Mouse (Mus musculus): ENCODE results near the gene Klhl21. TPM values are rescaled to one million over a fixed set of nuclear protein-coding genes. Genes with fewer than 3 reads are reported as not detected.

The Klhl21 gene
- total and polyA plus RNA-seq, 3 experiments = 50.4 to 93.5 (median 69.9) TPM

DNA sequence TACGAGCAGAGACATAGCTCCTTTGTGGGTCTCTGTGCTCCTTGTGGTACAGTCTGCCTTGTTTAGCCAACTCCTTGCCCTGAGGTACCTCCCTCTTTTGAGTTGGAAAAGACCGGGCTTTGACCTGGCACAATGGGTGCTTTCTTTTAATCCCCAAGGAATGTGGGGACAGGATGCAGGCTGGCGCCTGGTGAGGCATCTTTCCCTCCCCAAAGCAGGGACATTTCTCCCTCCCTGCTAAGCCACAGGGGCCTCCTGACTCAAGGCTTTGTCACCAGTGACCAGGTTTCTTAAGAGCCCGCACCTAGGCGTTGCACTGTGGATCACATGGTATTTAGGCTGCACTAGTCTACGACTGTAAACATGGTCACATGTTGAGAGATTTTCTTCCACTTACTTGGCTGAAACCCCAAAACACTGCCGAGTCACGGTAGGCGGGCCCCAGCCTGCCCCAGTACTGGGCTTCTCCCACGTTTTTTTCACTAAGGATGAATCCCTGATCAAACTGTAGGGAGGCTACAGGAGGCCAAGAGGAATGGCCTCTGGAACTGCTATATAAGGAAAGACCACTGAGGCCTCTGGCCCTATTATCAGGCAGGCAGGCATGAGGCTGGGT, 1.6 kb downstream of the Klhl21 start:
- no peaks in the 10 kb centered on the region for H3K27me3 ChIP-seq (ENCODE audit: control insufficient read depth, insufficient read depth, low read length)
- DNase-seq = peak; percentile 62 to 71
- peaks cover 17% of the 10 kb centered on the region for H3K4me1 ChIP-seq (ENCODE audit: control insufficient read depth, insufficient read depth, low read length)
- 2% methylated on average over 10 of the region's 10 CpGs for WGBS
- peaks cover 4% of the 10 kb centered on the region for H3K36me3 ChIP-seq (ENCODE audit: control insufficient read depth, insufficient read depth, low read length)
- H3K79me2 ChIP-seq (replicated peaks; ENCODE audit: control insufficient read depth, insufficient read depth, low read length) = peaks cover 3% of the 10 kb centered on the region; the same call in 1 of the 2 replicates
- TF ChIP-seq POLR2A (IDR thresholded peaks at IDR 0.05; ENCODE audit: insufficient read depth, low read depth, low read length) (peak; percentile 32; the same call in 1 of the 2 replicates), CTCF (IDR thresholded peaks at IDR 0.05) (no peak), EP300 (IDR thresholded peaks at IDR 0.05; ENCODE audit: insufficient read depth, low read depth, low read length) (no peak; the same call in 1 of the 2 replicates)
- peak overlapping the region; percentile 88 for H3K4me3 ChIP-seq
- intact Hi-C loops (cut with DNase I) = loop anchor here (1.0 kb wide), 1 partner anchor 16 kb away; no protein-coding TSS in a partner anchor
- H3K27ac ChIP-seq = peak overlapping the region; percentile 98
- peak overlapping the region; percentile 90 for H3K9ac ChIP-seq (ENCODE audit: low read depth, low read length)

DNA sequence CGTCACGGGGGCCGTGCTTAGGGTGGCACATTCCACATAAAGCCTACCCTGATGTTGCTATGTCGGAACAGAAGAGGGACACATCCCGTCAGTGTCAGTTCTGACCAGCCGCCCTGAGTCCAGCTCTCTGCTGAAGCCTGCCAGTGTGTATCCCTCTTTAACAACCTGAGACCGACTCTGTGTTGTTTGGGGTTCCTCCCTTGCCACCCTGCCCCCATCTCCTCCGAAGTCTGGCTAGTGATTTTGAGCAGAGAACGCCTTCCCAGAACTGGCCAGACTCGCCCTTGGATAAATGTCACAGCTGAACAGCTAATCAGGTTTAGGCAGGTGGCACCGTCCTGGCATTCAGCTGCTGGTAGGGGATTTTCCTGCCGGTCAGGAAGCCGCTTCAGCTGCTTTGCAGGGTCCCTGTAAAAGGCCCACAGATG, 2.1 kb downstream of the Klhl21 start:
- H3K36me3 ChIP-seq (ENCODE audit: control insufficient read depth, insufficient read depth, low read length) = peaks cover 4% of the 10 kb centered on the region
- no peak for TF ChIP-seq CTCF (IDR thresholded peaks at IDR 0.05)
- 0 out of 2 replicates have a peak, but pooled peaks have one; percentile 23 for TF ChIP-seq POLR2A (IDR thresholded peaks at IDR 0.05; ENCODE audit: insufficient read depth, low read depth, low read length)
- peaks cover 3% of the 10 kb centered on the region; the same call in 1 of the 2 replicates for H3K79me2 ChIP-seq (replicated peaks; ENCODE audit: control insufficient read depth, insufficient read depth, low read length)
- H3K9ac ChIP-seq (ENCODE audit: low read depth, low read length) = peak overlapping the region; percentile 90
- 12% methylated on average over 13 of the region's 13 CpGs for WGBS
- peak in 1 of 2 experiments; percentile 48 for DNase-seq
- peak overlapping the region; percentile 88 for H3K4me3 ChIP-seq
- H3K27ac ChIP-seq = peak overlapping the region; percentile 98
- peaks cover 17% of the 10 kb centered on the region for H3K4me1 ChIP-seq (ENCODE audit: control insufficient read depth, insufficient read depth, low read length)
- no peaks in the 10 kb centered on the region for H3K27me3 ChIP-seq (ENCODE audit: control insufficient read depth, insufficient read depth, low read length)
- intact Hi-C loops (cut with DNase I) = loop anchor here (1.0 kb wide), 1 partner anchor 16 kb away; no protein-coding TSS in a partner anchor

DNA sequence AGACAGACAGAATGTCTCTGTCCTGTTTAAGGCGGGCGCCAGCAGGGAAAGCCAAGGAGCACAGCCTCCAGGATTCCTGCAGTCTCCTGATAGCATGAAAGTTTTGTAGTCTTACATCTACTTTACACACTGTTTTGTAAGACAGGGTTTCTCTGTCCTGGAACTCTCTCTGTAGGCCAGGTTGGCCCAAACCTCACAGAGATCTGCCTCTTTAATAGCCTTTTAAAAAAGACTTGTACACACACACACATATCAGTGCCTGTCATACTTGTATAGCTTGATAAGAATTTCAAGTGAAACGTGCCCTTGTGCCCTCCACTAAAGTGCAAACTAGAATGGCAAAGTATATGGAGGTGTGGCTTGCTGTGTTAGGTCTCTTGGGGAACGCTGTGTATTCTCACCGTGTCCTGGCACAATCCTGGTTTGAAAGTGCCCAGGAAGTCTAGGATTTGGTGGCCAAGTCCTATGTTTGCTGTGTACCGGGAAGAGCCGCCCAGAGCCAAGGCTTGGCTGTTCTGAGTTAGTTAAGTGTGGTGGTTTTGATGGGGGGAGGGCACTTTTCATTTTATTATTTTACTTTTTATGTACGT, 2.7 kb downstream of the Klhl21 start:
- peak overlapping the region; percentile 88 for H3K4me3 ChIP-seq
- H3K27me3 ChIP-seq (ENCODE audit: control insufficient read depth, insufficient read depth, low read length) = no peaks in the 10 kb centered on the region
- H3K4me1 ChIP-seq (ENCODE audit: control insufficient read depth, insufficient read depth, low read length) = peaks cover 17% of the 10 kb centered on the region
- peak overlapping the region; percentile 98 for H3K27ac ChIP-seq
- DNase-seq = peak in 1 of 2 experiments; percentile 13
- intact Hi-C loops (cut with DNase I) = no loop called here
- H3K36me3 ChIP-seq (ENCODE audit: control insufficient read depth, insufficient read depth, low read length) = peaks cover 4% of the 10 kb centered on the region
- 50% methylated on average over 8 of the region's 8 CpGs for WGBS
- peak overlapping the region; percentile 90 for H3K9ac ChIP-seq (ENCODE audit: low read depth, low read length)
- TF ChIP-seq EP300 (IDR thresholded peaks at IDR 0.05; ENCODE audit: insufficient read depth, low read depth, low read length) = no peak
- no peak for TF ChIP-seq POLR2A (IDR thresholded peaks at IDR 0.05; ENCODE audit: insufficient read depth, low read depth, low read length)
- TF ChIP-seq CTCF (IDR thresholded peaks at IDR 0.05) = no peak
- H3K79me2 ChIP-seq (replicated peaks; ENCODE audit: control insufficient read depth, insufficient read depth, low read length) = peaks cover 3% of the 10 kb centered on the region; the same call in 1 of the 2 replicates

GRCm38 (mm10) chr4:152012109-152012508, 3.5 kb downstream of the Klhl21 start:
- WGBS = 70% methylated on average over 16 of the region's 16 CpGs
- intact Hi-C loops (cut with DNase I) = no loop called here
- Histone ChIP-seq H3K36me3 (ENCODE audit: control insufficient read depth, insufficient read depth, low read length) (peaks cover 4% of the 10 kb centered on the region), H3K4me1 (ENCODE audit: control insufficient read depth, insufficient read depth, low read length) (peaks cover 17% of the 10 kb centered on the region), H3K27me3 (ENCODE audit: control insufficient read depth, insufficient read depth, low read length) (no peaks in the 10 kb centered on the region), H3K4me3 (no peak overlapping the region), H3K79me2 (replicated peaks; ENCODE audit: control insufficient read depth, insufficient read depth, low read length) (peaks cover 3% of the 10 kb centered on the region; the same call in 1 of the 2 replicates), H3K27ac (peak overlapping the region; percentile 98), H3K9ac (ENCODE audit: low read depth, low read length) (peak overlapping the region; percentile 26)
- TF ChIP-seq POLR2A (IDR thresholded peaks at IDR 0.05; ENCODE audit: insufficient read depth, low read depth, low read length) (no peak), CTCF (IDR thresholded peaks at IDR 0.05) (no peak), EP300 (IDR thresholded peaks at IDR 0.05; ENCODE audit: insufficient read depth, low read depth, low read length) (no peak)
- no peak for DNase-seq

- intact Hi-C loops (cut with DNase I) = no loop called here
- Histone ChIP-seq H3K9ac (ENCODE audit: low read depth, low read length) (peak overlapping the region; percentile 38), H3K4me3 (no peak overlapping the region; the same call in 1 of the 2 replicates), H3K4me1 (ENCODE audit: control insufficient read depth, insufficient read depth, low read length) (peaks cover 13% of the 10 kb centered on the region), H3K36me3 (ENCODE audit: control insufficient read depth, insufficient read depth, low read length) (peaks cover 4% of the 10 kb centered on the region), H3K27me3 (ENCODE audit: control insufficient read depth, insufficient read depth, low read length) (no peaks in the 10 kb centered on the region), H3K79me2 (replicated peaks; ENCODE audit: control insufficient read depth, insufficient read depth, low read length) (peaks cover 3% of the 10 kb centered on the region; the same call in 1 of the 2 replicates), H3K27ac (peak overlapping the region; percentile 98)
- 61% methylated on average over 12 of the region's 12 CpGs for WGBS
- TF ChIP-seq POLR2A (IDR thresholded peaks at IDR 0.05; ENCODE audit: insufficient read depth, low read depth, low read length) (0 out of 2 replicates have a peak, but pooled peaks have one; percentile 15), CTCF (IDR thresholded peaks at IDR 0.05) (no peak), EP300 (IDR thresholded peaks at IDR 0.05; ENCODE audit: insufficient read depth, low read depth, low read length) (peak; percentile 51; the same call in 1 of the 2 replicates)
- DNase-seq = peak; percentile 59 to 80
Observed at GRCm38 (mm10) chr4:152013036-152013813, 4.6 kb downstream of the Klhl21 start.
